Mouse (Mus musculus) heart, postnatal 36 days (tissue): ENCODE measurements at regions not wholly inside any gene's neighbourhood (a gene's known extent, or its start where the extent isn't known, plus 50 kb on each side); places are given as distances from the start of the nearest gene placed in this dataset.
A peak's percentile ranks its signal among the peaks of the same experiment; 100 is the strongest.

Source experiments
- DNase-seq, 2 experiments: peaks; one replicate each; pipeline ENCODE4 v3.0.0; 2021 to 2022
- intact Hi-C: fragments of 180-260 bp; cut with DNase I; formaldehyde crosslinking; loops from one replicate; pipeline ENCODE4 v1.15.1; 2025

DNA sequence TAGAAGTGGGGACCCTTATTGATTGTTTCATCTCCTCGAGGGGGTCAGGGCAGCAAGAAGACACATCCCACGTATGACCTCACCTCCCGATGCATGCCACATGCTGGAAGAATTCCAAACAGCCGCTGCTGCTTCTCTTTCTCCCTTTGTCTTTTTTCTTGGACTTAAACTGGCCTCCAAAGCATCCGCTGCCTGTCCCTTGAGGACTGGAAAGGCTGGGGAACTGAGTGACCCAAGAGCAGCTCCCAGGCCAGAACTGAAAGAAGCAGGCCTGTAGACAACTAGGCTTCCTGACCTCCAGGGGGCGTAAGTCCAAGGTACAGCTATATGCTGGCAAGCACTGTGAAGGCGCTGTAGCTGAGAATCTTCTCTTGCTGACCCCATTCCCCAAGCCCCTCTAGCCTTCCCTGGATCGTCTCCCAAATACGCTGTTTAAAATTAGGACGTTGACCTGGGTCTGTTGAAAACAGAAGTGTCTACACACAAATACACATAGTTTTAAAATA is 219.8 kb upstream of the Mocs1 start:
- intact Hi-C loops = loop anchor here (10.0 kb wide), 1 partner anchor 196 kb away; no protein-coding TSS in a partner anchor
- DNase-seq = peak; percentile 9 to 20

DNA sequence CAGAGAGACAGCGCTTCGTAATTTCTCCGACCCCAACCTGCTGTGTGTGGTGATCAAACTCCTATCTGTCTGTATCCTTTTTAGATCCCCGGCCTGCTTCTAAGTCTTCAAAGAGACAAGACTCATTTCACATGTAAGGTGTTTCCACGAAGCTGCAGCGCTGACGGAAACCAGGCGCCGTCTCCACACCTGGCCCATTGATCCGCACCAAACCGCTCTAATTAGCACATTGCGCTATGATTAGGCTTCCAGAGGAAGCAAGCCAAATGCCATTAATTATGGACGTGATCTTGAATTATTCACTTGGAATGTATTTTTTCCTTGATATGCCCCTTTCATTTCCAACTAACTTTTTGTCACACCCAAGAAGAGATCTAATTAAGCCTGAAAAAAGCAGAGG is 215.2 kb upstream of the Mocs1 start:
- intact Hi-C loops = no loop called here
- DNase-seq = no peak

DNA sequence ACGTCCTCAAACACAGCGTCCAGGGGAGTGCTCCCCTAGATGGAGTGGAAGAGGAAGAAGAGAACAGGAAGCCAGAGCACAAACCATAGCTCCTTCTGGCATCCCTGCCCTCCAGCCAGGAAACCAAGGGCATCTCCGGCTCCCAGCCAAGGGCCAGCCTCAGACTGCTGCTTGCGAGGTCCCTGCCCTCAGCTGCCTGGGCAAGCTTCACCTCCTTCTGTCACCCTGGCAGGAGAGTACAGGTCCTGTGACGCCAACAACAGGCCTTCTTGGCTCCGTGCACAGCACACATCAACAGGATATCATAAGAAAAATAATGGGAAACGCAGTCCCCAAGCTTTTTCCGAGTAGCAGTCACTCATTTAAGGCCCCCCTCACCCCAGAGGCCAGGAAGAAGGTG is 212.9 kb upstream of the Mocs1 start:
- intact Hi-C loops = no loop called here

DNA sequence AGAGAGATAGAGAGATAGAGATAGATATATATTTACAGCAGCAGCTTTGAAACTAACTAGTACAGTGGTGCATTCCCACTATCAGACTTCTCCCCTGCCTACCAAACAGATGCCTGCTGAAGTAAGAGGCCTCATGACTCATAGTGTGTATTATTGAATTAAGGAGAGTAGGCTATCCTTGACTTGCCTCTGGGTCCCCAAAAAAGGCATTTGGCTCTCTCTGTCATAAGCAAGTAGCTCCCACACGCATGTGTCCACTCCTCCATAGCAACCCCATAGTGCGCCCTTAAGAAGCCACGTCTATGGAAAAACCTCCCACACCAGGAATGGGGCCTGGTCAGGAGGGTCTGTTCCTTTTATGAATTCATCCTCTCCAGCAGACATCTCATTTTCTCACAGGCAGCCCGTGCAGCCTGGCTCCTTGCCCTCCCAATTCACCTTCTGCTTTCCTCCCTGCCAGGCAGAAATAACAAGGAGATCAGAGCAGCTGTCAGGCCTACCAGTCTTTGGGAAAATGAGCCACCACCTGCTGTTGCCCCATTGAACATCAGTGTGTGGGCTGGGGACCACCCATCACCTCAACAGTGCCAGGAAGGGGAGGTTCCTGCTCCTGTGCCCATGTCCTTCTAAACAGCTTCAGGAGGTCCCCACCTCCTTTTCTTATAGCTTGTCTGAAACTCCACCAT is 208.5 kb upstream of the Mocs1 start:
- no peak for DNase-seq
- intact Hi-C loops = no loop called here

More for the DNA sequence above, 212.9 kb upstream of the Mocs1 start:
- DNase-seq = no peak

DNA sequence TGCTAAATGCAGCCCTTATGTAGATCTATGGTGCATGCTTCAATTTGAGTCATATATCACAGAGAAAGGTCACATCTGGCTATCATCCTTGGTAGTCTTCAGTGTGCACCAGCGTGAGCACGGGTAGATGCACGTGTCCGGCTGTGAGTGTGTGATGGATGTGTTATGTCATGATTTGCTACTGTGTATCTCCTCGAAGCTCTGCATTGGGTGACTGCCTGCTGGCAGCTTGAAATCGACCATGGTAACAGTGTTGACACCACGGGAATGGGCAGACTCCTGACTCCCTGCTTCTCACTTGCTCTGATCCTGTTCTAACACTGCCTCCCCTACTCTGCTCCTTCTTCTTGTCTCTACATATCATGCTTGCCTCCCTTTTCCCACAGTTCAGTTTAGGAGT is 204.9 kb upstream of the Mocs1 start:
- intact Hi-C loops = no loop called here
- no peak for DNase-seq

DNA sequence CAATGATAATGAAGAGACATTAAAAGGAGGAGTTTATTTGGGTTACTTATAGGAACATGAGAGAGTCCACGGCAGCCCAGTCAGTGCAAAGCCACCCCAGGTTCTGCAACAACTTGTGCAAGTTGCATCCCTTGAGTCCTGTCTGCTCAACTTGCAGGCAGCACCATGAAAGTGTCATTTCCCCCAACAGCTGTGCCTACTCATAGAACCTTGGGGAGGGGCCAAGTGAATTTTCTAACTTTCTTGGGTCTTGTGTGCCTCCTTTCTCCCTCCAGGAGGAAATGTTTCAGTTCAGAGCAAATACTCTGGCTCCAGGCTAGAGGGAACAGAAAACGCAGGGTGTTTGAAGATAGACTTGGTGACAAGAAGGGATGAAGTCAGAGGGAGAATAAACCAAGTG is 204.5 kb upstream of the Mocs1 start:
- intact Hi-C loops = no loop called here
- peak; percentile 44 to 56 for DNase-seq

DNA sequence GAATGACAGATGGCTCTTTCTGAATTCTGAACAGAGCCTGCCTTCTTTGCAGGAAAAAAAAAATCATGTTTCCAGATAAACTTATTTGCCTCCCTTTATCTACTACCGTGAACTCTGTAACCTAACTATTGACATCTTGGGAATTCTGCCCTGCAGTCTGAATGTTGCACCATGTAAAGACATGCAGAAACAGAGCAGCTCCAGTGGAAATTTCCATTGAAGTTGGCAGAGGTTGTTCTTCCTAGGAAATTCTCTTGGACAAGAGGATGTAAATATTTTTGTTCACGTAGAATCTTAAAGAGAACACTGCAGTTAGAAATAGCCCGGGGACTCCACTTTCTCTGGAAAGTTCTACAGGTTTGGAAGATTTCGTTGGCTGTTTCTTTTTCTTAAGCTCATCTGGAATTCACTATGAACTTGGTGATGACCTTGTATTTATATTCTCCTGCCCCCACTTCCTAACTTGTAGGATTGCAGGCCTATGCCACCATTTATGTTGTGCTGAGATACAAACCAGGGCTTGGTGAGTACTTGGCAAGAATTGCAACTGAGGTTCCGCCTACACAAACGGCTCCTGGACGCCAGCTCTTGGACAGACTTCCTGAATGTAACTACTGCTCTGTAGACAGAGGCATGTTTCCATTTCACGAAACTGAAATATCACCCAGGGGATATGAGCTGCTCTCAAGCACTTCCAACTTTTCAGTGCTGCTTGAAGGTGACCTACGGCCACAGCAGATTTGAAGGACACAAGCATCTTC is 202.7 kb upstream of the Mocs1 start:
- intact Hi-C loops = no loop called here
- no peak for DNase-seq

DNA sequence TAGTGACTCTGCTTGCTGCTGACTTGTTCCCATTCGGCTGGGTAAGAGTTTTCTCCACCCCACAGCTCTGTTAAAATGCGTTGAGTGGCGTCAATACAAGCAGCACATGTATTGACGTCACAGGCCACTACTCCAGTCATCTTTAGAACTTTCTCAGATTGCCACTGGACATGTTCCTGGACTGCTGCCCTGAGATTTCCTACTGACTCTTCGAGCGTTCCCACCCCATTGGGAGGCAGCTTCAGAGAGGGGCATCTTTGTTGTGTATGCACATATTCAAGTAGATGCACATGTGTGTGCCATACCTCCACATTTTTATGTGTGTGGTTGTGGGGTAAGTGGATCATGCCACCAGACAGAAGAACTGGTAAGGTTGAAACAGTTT is 202.2 kb upstream of the Mocs1 start:
- no peak for DNase-seq

DNA sequence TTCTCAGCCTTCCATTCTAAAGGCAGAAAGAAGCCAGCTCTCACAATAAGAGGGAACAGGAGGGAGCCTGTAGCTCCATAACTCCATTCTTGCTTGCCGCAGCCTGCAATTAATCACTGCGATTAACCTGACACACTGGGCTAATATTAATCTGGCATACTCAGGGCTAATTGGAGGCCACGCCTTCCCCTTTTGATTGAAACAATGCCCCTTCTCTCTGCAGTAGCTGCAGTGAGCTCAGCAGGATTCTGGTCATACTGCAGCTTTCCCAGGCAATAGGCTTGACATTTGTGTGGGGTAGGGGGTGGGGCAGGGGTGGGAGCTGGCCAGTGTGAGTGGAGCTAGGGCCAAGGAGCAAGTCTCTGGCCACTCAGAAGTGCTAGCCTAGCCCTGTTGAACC is 196.9 kb upstream of the Mocs1 start:
- intact Hi-C loops = no loop called here
- no peak for DNase-seq

More for the DNA sequence above, 202.2 kb upstream of the Mocs1 start:
- intact Hi-C loops = no loop called here

DNA sequence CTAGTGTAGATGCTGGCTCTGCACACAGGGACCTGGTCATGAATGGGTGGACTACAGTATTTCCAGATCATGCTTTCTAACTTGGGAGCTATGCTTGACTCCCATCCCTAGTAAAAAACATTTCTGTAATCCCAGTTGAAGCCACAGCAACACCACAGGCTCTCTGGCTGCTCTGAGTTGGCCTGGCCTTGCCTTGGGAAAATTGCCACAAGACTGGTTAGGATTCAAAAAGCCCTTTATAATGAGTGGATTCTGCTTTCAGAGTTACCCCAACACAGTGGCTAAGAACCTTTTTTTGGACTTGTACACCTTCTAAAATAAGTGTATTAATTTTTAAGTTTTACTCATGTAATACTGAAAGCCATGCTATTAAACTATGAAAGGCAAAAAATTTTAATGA is 188.1 kb upstream of the Mocs1 start:
- intact Hi-C loops = no loop called here

DNA sequence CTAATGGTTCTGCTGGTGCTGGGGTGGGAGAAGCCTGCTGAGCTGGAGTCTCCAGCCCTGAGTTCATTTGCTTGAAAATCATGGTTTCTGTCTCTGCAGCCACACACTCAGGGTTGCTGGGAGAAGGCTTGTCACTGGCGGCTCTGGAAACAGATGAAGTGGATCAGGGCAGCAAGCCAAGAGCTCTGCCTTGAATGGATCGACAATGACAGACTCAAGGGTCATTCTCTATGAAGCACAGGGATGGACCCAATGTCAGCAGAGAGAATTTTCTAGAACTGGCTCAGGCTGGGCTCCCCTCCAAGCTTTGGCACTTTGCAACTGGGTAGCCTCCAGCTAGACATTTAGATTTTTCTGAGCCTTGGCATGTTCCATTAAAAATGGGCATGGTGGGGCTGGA is 184.7 kb upstream of the Mocs1 start:
- intact Hi-C loops = no loop called here
- DNase-seq = peak; percentile 48 to 58

More for the DNA sequence above, 188.1 kb upstream of the Mocs1 start:
- DNase-seq = no peak

DNA sequence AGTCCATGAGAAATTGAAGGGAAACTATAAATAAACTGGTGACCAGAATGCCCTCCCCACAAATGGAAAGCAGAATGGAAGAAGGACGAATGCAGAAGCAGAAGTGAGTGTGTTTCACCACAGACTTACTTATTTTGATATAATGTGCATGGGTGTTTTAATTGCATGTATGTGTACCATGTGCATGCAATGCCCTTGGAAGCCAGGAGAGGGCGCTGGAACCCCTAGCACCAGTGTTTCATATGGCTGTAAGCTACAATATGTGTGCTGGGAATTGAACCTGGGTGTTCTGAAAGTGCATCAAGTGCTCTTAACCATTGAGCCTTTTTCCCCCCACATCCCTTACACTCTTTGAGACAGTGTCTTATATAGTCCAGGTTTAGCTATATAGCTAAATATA is 183.1 kb upstream of the Mocs1 start:
- intact Hi-C loops = no loop called here
- DNase-seq = no peak

DNA sequence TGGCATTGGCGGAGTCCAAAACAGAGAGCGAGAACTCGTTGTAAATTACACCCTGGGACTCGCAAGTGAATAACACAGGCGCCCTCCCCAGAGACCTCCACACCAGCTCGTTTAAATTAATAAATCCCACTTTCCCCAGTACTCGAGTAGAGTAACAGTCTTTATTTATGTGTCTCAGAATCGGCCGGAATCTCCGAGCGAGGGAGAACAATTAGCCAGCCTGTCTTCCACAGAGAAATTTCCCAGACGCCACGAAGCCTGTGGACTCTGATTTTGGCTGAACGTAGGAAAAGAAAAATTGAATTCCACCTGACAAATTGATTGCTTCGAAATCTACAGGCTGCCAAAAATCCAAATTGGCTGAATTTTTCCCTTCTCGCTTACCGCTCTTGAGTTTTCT is 180.9 kb upstream of the Mocs1 start:
- DNase-seq = no peak
- intact Hi-C loops = no loop called here

DNA sequence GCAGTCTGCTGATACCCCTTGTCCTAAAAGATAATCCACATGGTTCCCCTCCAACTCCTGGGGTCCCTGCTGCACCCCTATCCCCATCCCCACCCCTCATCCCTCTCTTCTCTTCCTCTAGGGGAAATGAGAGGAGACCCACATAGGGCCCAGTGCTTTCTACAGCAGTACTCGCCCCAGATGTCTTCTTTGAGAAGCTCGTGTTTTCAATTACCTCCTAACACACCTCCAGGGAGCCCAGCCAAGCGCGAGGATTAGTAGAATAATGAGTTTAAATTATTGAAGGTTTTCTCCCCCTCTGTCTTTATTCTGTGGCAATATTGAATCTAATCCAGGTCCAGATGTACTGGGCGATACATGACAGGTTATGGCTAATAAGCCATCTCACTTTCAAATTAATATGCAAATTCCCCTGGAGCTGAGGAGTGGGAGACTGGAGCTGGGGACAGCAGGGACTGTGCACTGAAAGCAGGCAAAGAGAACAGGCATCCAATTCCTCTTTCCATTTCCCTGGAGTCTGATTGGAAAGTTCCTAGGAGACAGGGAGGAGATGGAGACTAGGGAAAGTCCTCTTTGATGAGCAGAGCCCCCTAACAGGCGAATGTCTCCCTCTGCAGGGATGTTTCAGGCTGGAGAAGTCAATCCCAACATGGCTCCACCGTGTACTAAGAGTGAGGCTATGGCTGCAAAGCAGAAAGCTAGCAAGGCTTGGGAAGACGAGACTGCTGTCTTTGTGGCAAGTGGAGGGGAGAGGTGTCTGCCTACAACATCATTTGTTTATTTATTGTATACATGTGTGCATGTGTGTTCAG is 177.2 kb upstream of the Mocs1 start:
- intact Hi-C loops = no loop called here
- no peak for DNase-seq

DNA sequence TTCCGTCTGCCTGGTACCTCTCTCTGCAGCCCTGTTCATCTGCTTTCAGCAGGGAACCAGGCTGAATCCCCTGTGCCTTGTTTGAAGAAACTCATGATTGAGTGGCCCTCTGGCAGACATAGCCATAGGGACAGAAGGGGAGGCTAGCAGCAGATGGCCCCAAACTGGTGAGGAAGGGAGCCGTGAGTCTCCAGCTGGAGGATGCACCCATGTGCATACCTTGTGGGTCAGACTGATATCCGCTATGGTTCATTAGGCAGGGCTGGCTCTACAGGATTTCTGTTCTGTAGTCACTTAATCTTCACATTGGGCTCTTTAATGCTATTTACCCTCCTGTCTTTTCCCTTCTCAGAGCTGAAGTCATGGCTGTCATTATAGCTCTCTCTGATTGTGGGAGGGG is 175.9 kb upstream of the Mocs1 start:
- intact Hi-C loops = no loop called here
- no peak for DNase-seq

DNA sequence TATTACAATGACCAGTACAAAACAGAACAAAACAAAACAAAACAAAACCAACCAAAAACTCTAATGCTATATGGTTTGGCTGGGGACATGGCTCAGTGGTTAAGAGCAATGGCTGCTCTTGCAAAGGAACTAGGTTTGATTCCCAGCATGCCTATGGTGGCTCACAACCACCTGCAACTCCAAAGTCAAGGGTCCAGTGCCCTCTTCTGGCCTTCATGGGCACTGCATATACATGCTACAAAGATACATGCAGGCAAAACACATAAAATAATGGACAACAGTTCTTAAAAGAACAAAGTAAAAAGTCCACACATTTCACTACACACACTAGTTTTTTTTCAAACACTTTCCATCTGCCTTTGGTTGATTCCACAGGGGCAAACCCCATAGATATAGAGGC is 169.7 kb upstream of the Mocs1 start:
- intact Hi-C loops = no loop called here
- DNase-seq = no peak

DNA sequence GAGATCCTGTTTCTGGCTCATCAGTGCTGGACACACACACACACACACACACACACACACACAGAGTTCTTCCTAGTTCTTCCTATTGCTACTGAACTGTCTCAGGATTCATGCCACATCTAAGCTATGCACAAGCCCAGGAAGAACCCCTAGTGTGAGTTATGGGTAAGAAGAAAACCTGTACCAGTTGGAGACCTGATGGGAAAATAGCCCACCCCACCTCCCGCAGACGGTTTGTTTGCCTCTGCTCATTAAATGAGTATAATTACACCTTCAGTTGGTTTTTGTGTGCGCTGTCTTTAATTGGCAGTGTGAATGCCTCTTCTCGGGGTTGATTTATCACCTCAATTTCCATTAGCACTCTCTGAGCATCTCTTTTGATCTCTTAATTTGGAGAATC is 165.8 kb upstream of the Mocs1 start:
- intact Hi-C loops = no loop called here
- no peak for DNase-seq

DNA sequence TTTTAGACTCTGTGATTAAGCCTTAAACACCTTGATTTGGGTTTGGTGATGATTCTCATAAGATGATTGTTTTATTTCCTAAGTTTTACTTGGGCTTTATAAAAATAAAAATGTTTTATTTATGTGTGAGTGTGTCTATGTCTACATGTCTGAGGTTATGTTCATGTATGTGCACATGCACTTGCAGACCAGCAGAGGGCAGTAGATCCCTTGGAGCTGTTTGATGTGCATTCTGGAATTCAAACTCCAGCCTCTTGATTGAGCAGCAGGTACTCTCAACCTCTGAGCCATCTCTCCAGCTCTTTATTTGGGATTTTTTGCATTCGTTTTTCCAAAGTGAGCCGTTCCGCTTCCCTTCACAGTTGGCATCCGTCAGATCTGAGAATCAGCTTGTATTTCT is 161.8 kb upstream of the Mocs1 start:
- DNase-seq = no peak
- intact Hi-C loops = loop anchor here (2.0 kb wide), 1 partner anchor 134 kb away; no protein-coding TSS in a partner anchor

DNA sequence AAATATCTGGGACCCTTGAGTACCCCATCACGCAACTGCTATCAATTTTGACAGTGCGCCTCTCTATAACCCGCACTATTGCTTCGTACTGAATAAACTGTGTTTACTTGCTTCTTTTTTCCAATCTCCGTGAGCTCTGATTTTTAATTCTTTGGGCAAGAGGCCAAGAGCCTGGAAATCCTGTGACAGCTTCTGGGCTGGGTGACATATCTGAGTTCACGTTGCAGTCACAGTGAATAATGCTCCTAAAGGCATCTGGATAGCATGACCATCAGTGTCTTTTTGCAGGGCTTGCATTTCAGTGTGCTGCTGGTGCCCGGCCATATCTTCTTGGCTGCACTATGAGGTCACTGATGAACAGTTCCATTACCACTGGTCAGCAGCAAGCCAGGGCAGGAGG is 158.2 kb upstream of the Mocs1 start:
- no peak for DNase-seq
- intact Hi-C loops = no loop called here

DNA sequence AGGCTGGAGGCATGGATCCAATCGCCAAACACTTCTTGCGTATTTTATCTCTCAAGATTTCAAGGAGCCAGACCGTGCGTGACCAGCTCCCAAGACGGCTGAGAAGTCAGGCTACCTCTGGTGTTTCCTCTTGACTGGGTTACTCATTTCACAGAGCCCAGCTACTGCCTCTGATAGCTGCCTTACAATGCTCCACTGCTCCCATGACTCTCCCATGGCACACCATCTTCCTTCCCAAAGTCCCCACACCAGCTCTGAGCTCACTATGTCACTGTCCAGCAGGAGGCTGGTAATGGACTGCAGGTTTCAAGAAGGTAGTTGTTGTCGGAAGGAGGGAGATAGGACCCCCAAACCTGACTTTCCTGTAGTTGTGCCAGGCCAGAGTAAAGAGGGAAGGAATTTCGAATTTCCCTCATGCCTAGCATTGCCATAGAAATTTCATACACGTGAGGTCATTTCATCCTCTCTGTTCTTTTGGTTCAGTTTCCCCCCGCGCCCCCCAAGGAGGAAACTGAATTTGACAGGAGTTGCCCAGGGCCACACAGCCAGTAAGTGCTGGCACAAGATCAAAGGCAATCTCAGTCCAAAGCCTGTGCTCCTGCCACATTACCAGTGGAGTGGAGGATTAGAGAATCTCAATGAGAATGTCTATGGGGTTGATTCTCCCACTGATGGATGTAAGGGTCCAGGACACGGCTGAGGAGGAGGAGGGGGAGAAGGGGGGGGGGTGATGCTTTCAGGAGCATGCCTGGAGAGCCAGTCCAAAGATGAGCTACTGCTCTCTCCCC is 155.3 kb upstream of the Mocs1 start:
- no peak for DNase-seq
- intact Hi-C loops = no loop called here

DNA sequence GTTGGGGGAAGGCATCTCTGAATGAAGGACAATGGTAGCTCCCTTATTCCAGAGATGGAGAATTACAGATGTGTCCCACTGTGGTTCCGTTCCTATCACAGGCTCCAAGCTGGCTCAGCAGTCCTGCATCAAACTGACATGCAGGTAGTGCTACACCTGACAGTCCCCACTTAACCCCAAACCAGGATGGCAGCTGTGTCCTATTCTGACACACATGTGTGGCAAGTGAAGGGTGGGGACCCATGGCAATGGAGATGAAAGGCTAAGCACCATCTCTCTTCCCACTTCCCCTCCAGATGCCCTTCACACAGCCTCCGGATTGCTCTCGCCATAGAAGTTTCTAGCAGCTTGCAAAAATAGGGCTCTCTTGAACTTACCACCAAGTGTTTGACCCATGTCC is 153.2 kb upstream of the Mocs1 start:
- intact Hi-C loops = no loop called here
- DNase-seq = no peak
